Mouse (Mus musculus) heart, postnatal 10 days (tissue): ENCODE data around the gene Cdc37l1. TPM values are rescaled to one million over a fixed set of nuclear protein-coding genes. Genes with fewer than 3 reads are reported as not detected.

Experiments
- DNase-seq, 2 experiments: peaks; one replicate each; pipeline ENCODE4 v3.0.0; 2021
- intact Hi-C: fragments of 180-260 bp; cut with DNase I; formaldehyde crosslinking; loops from one replicate; pipeline ENCODE4 v1.15.1; 2025
- total RNA-seq, 2 experiments: library from RNA; stranded (reverse); gene quantifications; 2 replicates each; pipeline ENCODE4 v1.2.3; 2021

Cdc37l1 gene
- total RNA-seq, 2 experiments from 2014 or later: 53.6 to 85.5 TPM

DNA sequence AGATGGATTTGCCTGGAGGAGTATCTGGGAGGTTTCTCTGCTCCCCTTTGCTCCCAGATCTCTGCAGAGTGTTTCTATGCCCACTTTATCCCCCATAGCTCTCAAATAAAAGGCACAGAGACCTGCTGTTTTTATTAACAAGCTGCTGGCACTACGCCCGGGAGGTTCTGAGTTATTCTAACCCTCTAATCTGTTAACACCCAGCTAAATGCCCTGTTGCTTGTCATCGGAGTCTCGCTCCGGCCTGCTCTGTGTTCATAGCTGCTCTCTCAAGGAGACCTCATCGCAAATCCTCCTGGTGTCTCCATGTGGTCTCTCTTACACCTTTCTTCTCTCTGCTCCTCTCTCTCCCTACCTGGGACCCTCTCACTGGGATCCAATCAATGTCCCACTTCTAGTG is 84.7 kb downstream of the Cdc37l1 start:
- intact Hi-C loops: no loop called here
- DNase-seq: peak; percentile 64 to 70

Other genes with a start within 250 kb of the Cdc37l1 start
- under 1 TPM; 0.45 to 0.89 TPM for gene Slc1a1, start 155.3 kb upstream of the Cdc37l1 start, total RNA-seq
- 1 to 10 TPM; 7.7 to 8.1 TPM for gene Plpp6, start 26.4 kb upstream of the Cdc37l1 start, total RNA-seq
- gene 4430402I18Rik, start 22.6 kb upstream of the Cdc37l1 start, total RNA-seq: 10 to 100 TPM; 15.7 to 16.5 TPM
- gene Ak3, start 57.6 kb downstream of the Cdc37l1 start, total RNA-seq: 10 to 100 TPM; 82.7 to 83.3 TPM
- gene Rcl1, start 111.0 kb downstream of the Cdc37l1 start, total RNA-seq: 1 to 10 TPM; 6.5 to 8.2 TPM